Mouse (Mus musculus): ENCODE measurements around the gene Sowahd.
A peak's percentile ranks its signal among the peaks of the same experiment; 100 is the strongest.
"Not testable (repeated sequence)": the region's sequence is repeated elsewhere in the genome, so short reads cannot be mapped to it uniquely, and the experiment has no call there.

Gene Sowahd

GRCm38 (mm10) chrX:37048066-37048889 lies at the start of gene Sowahd:
Gene Sowahd, plus strand, starts transcription at chrX:37048845.
- DNase-seq (ENCODE audit: low read depth, low spot score) = no peak

GRCm38 (mm10) chrX:37013870-37014269 lies 34.8 kb upstream of the Sowahd start:
- DNase-seq (ENCODE audit: low read depth, low spot score) = no peak

GRCm38 (mm10) chrX:37018150-37018654 lies 30.4 kb upstream of the Sowahd start:
- DNase-seq (ENCODE audit: low read depth, low spot score) = no peak

- no peak for DNase-seq (ENCODE audit: low read depth, low spot score)
These were observed 29.6 kb upstream of the Sowahd start for GRCm38 (mm10) chrX:37019045-37019444.

- peak; percentile 72 for DNase-seq (ENCODE audit: low read depth, low spot score)
These were observed 26.0 kb upstream of the Sowahd start for GRCm38 (mm10) chrX:37022690-37023089.

- no peak for DNase-seq (ENCODE audit: low read depth, low spot score)
These were observed 24.9 kb upstream of the Sowahd start for GRCm38 (mm10) chrX:37023652-37024309.

GRCm38 (mm10) chrX:37028378-37028777 lies 20.3 kb upstream of the Sowahd start:
- DNase-seq (ENCODE audit: low read depth, low spot score) = peak; percentile 20

GRCm38 (mm10) chrX:37042726-37043125 lies 5.9 kb upstream of the Sowahd start:
- DNase-seq (ENCODE audit: low read depth, low spot score) = peak; percentile 59

GRCm38 (mm10) chrX:37048890-37049823 lies 512 bp downstream of the Sowahd start:
- DNase-seq (ENCODE audit: low read depth, low spot score) = no peak

GRCm38 (mm10) chrX:37063902-37064301 lies 15.3 kb downstream of the Sowahd start:
- DNase-seq (ENCODE audit: low read depth, low spot score) = no peak

GRCm38 (mm10) chrX:37067299-37067698 lies 18.7 kb downstream of the Sowahd start:
- DNase-seq (ENCODE audit: low read depth, low spot score) = no peak

- DNase-seq (ENCODE audit: low read depth, low spot score) = no peak
These were observed 20.1 kb downstream of the Sowahd start for GRCm38 (mm10) chrX:37068766-37069165.

- peak; percentile 55 for DNase-seq (ENCODE audit: low read depth, low spot score)
These were observed 25.7 kb downstream of the Sowahd start for GRCm38 (mm10) chrX:37074262-37074892.

- DNase-seq (ENCODE audit: low read depth, low spot score) = no peak
These were observed 28.0 kb downstream of the Sowahd start for GRCm38 (mm10) chrX:37076651-37077050.

GRCm38 (mm10) chrX:37080345-37080744 lies 31.7 kb downstream of the Sowahd start:
- DNase-seq (ENCODE audit: low read depth, low spot score) = not testable (repeated sequence)

- DNase-seq (ENCODE audit: low read depth, low spot score) = no peak
These were observed 32.5 kb downstream of the Sowahd start for GRCm38 (mm10) chrX:37081194-37081593.

GRCm38 (mm10) chrX:37084318-37084926 lies 35.8 kb downstream of the Sowahd start:
- peak; percentile 57 for DNase-seq (ENCODE audit: low read depth, low spot score)

- DNase-seq (ENCODE audit: low read depth, low spot score) = peak; percentile 94
These were observed 36.4 kb downstream of the Sowahd start, which contains the start of gene Rpl39 for GRCm38 (mm10) chrX:37084927-37085660. Gene Rpl39, minus strand, starts transcription at chrX:37085402.

- no peak for DNase-seq (ENCODE audit: low read depth, low spot score)
These were observed 37.0 kb downstream of the Sowahd start for GRCm38 (mm10) chrX:37085665-37086064.

- no peak for DNase-seq (ENCODE audit: low read depth, low spot score)
These were observed 40.1 kb downstream of the Sowahd start for GRCm38 (mm10) chrX:37088778-37089177.
